Mouse (Mus musculus) heart, embryonic 16.5 days (tissue): Measurements from ENCODE around the gene Plekhh1. TPM values are rescaled to one million over a fixed set of nuclear protein-coding genes. Genes with fewer than 3 reads are reported as not detected.

Source experiments
- ATAC-seq: fragments of 200-750 bp; cut with Nextera tagmentation; replicated peaks from 2 replicates; pipeline ENCODE4 v1.8.0; 2017; ENCODE audit warnings: moderate number of reproducible peaks; ENCODE audit not compliant: insufficient read depth, low FRiP score; ENCODE audit errors: extremely low read depth
- H3K27ac ChIP-seq: fragments of 300-500 bp; sonication (generic); 2 replicates; pipeline ENCODE4 v1.5.1; 2014; ENCODE audit warnings: mild to moderate bottlenecking, low read length, control low read depth, moderate library complexity
- H3K27me3 ChIP-seq: fragments of 300-500 bp; sonication (generic); 2 replicates; pipeline ENCODE4 v1.6.1; 2014; ENCODE audit warnings: low read length, mixed read lengths; ENCODE audit not compliant: control insufficient read depth, insufficient read depth
- H3K36me3 ChIP-seq: fragments of 300-500 bp; sonication (generic); 2 replicates; pipeline ENCODE4 v1.6.1; 2014; ENCODE audit not compliant: control insufficient read depth, insufficient read depth
- H3K4me1 ChIP-seq: fragments of 300-500 bp; sonication (generic); 2 replicates; pipeline ENCODE4 v1.6.1; 2014; ENCODE audit warnings: low read length, mixed read lengths; ENCODE audit not compliant: control insufficient read depth, insufficient read depth
- H3K4me2 ChIP-seq: fragments of 300-500 bp; sonication (generic); 2 replicates; pipeline ENCODE4 v1.6.1; 2014; ENCODE audit warnings: low read depth, mild to moderate bottlenecking, control low read depth, low read length
- H3K4me3 ChIP-seq: fragments of 300-500 bp; sonication (generic); 2 replicates; pipeline ENCODE4 v1.5.1; 2014; ENCODE audit warnings: mild to moderate bottlenecking, control low read depth, low read length
- H3K9ac ChIP-seq: fragments of 300-500 bp; sonication (generic); 2 replicates; pipeline ENCODE4 v1.6.1; 2014; ENCODE audit warnings: low read length, control low read depth
- H3K9me3 ChIP-seq: fragments of 300-500 bp; sonication (generic); replicated peaks from 2 replicates; pipeline ENCODE4 v1.6.1; 2016; ENCODE audit warnings: low read length; ENCODE audit not compliant: control insufficient read depth
- WGBS: fragments of 180-500 bp; shearing (Covaris S2); extraction: QIAGEN DNeasy Blood & Tissue Kit; methylation state at CpG from one replicate; pipeline ENCODE4 v1.1.7; 2014; 5-methylcytosine and 5-hydroxymethylcytosine counted together
- polyA plus RNA-seq: library from polyadenylated mRNA; unstranded; fragments of >200 nt; fragmentation: Nextera tagmentation; extraction: Ambion mirVana; gene quantifications from 2 replicates; pipeline ENCODE4 v1.2.1, GENCODE M21; 2015

The Plekhh1 gene
- polyA plus RNA-seq, 1 experiment from 2014 or later = 1.8 TPM

DNA sequence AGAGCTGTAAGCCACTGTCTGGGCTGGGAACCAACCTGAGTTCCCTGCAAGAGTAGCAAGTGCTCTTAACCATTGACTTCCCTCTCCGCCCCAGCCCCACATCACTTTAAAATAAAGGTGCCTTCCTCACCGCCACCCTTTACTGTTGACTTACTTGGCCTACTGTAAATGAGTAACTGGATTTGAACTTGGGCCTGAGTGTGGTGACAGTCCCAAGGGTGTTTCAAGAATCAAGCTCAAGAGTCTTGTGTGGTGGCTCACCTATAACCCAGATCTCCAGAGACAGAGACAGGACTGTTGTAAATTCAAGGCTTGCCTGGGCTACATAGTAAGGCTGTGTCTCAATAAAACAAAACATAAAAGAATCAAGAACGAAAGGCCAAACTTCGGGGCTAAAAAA is 90.0 kb downstream of the Plekhh1 start:
- no peak overlapping the region for H3K27ac ChIP-seq
- no peaks in the 10 kb centered on the region for H3K9me3 ChIP-seq
- H3K4me1 ChIP-seq = no peaks in the 10 kb centered on the region
- H3K9ac ChIP-seq = no peak overlapping the region
- no peak for ATAC-seq
- H3K4me3 ChIP-seq = no peak overlapping the region
- WGBS = 86% methylated on average over 4 of the region's 4 CpGs
- H3K4me2 ChIP-seq = no peak overlapping the region
- no peaks in the 10 kb centered on the region for H3K27me3 ChIP-seq
- no peaks in the 10 kb centered on the region for H3K36me3 ChIP-seq

DNA sequence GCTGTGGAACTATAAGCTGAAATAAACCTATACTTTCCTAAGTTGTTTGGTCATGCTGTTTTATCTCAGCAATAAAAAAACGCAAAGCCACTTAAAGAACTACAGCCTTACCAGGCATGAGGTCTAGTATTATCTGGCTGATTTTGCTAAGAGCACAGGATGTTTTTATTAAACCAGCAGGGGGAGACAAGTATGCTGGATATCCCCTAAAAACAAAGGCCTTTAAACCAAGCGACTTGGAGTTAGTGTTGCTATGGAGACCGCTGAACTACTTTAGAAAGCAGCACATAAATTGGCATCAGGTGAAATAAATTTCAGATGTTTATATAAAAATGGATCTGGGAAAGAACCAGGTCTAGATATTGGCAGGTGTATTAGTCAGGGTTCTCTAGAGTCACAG is 93.9 kb downstream of the Plekhh1 start:
- no peaks in the 10 kb centered on the region for H3K4me1 ChIP-seq
- WGBS = 34% methylated on average over 3 of the region's 3 CpGs
- H3K36me3 ChIP-seq = no peaks in the 10 kb centered on the region
- H3K4me3 ChIP-seq = no peak overlapping the region
- H3K27ac ChIP-seq = no peak overlapping the region
- H3K9ac ChIP-seq = no peak overlapping the region
- no peak for ATAC-seq
- H3K27me3 ChIP-seq = no peaks in the 10 kb centered on the region
- no peaks in the 10 kb centered on the region for H3K9me3 ChIP-seq
- H3K4me2 ChIP-seq = no peak overlapping the region

DNA sequence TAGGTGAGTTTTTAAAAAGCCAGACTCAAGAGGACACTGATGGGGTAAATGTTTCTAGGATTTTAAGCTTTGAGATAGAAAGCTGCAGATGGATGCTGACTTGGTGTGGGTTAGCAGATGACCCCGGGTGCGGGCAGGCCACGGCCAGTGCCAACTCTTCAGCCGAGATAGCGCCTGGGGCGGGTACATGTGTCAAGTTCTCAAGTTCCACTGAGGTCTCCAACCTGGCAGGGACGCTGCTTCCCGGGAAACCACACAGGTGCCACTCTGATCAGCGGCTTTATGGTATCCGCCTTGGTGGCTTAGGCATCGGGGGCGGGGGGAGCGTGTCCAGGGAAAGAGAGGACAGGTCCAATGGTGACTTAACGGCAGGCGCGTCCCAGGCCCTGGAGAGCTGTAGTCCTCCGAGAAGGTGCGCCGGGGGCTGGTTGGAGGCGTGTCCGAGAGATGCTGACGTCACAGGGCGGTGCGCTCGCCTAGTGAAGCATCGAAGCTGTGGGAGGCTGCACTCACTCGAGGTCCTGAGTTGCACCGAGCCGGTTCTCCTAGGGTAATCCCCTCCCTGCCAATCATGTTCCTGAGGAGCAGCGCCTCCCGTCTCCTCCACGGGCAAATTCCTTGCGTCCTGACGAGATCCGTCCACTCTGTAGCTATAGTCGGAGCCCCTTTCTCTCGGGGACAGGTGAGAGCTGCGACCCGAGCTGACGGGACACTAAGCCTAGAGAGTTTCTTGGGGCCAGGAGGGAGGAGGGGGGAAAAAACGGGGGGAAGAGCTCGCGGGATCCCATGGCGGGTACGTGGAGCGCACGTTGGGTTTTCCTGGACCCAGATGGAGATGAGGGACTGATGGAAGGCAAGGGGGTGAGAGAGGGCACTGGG is 101.6 kb downstream of the Plekhh1 start, which contains the start of gene Arg2:
Arg2 (plus strand) TSS at position 479 of the 879 bp plus-strand sequence.
- 0 out of 2 replicates have a peak, but pooled peaks cover 9% of the 10 kb centered on the region for H3K4me1 ChIP-seq
- ATAC-seq = peak; percentile 49; the same call in 1 of the 2 replicates
- no peaks in the 10 kb centered on the region for H3K36me3 ChIP-seq
- H3K27me3 ChIP-seq = peaks cover 39% of the 10 kb centered on the region
- H3K4me2 ChIP-seq = peak within 1 kb of the TSS; percentile 71
- H3K9me3 ChIP-seq = no peaks in the 10 kb centered on the region
- peak within 1 kb of the TSS; percentile 48 for H3K4me3 ChIP-seq
- no peak within 1 kb of the TSS for H3K27ac ChIP-seq
- no peak within 1 kb of the TSS; the same call in 1 of the 2 replicates for H3K9ac ChIP-seq
- 1% methylated on average over 47 of the region's 47 CpGs for WGBS

Other genes starting within 250 kb of the Plekhh1 start
- gene Atp6v1d, start 167.5 kb upstream of the Plekhh1 start, polyA plus RNA-seq = 68.0 and 84.8 TPM in 2 replicates
- gene Eif2s1, start 167.3 kb upstream of the Plekhh1 start, polyA plus RNA-seq = 153 and 161 TPM in 2 replicates
- 2.3 and 2.4 TPM in 2 replicates for gene Plek2, start 122.2 kb upstream of the Plekhh1 start, polyA plus RNA-seq
- gene Tmem229b, start 21.5 kb upstream of the Plekhh1 start, polyA plus RNA-seq = 3.9 and 4.7 TPM in 2 replicates
- 12.2 and 15.3 TPM in 2 replicates for gene Pigh, start 60.5 kb downstream of the Plekhh1 start, polyA plus RNA-seq
- 0.67 and 0.99 TPM in 2 replicates for gene Arg2, start 101.6 kb downstream of the Plekhh1 start, polyA plus RNA-seq
- gene Vti1b, start 143.5 kb downstream of the Plekhh1 start, polyA plus RNA-seq = 85.3 and 98.8 TPM in 2 replicates
- 13.2 and 13.8 TPM in 2 replicates for gene Rdh11, start 163.1 kb downstream of the Plekhh1 start, polyA plus RNA-seq
- 0.71 and 1.1 TPM in 2 replicates for gene Rdh12, start 179.8 kb downstream of the Plekhh1 start, polyA plus RNA-seq